Mouse (Mus musculus): ENCODE data around the gene Myo3b.

- no peak for TF ChIP-seq POLR2A (IDR thresholded peaks at IDR 0.05; ENCODE audit: insufficient read depth, low read depth, low read length)
- TF ChIP-seq CTCF (IDR thresholded peaks at IDR 0.05): no peak
- TF ChIP-seq EP300 (IDR thresholded peaks at IDR 0.05; ENCODE audit: insufficient read depth, low read depth, low read length): no peak
Measured at GRCm38 (mm10) chr2:70053803-70054202, 14.9 kb downstream of the Myo3b start.

All from heart, adult 2 months (tissue).